Mouse (Mus musculus): ENCODE data around the gene Cnr1. TPM values are rescaled to one million over a fixed set of nuclear protein-coding genes. Genes with fewer than 3 reads are reported as not detected.

The Cnr1 gene
- polyA plus RNA-seq, 1 experiment from 2014 or later, result 7.8 TPM

GRCm38 (mm10) chr4:33901659-33902058 is 22.7 kb upstream of the Cnr1 start:
- no peak for ATAC-seq (replicated peaks; ENCODE audit: low FRiP score, low TSS enrichment, low read depth)
- H3K4me2 ChIP-seq (ENCODE audit: low read length), result no peak overlapping the region
- no peaks in the 10 kb centered on the region for H3K4me1 ChIP-seq (replicated peaks; ENCODE audit: control insufficient read depth, insufficient read depth, low read length)
- H3K9me3 ChIP-seq (ENCODE audit: control insufficient read depth, low read length), result no peaks in the 10 kb centered on the region
- no peaks in the 10 kb centered on the region for H3K36me3 ChIP-seq (ENCODE audit: control insufficient read depth, insufficient read depth, low read length)
- no peaks in the 10 kb centered on the region for H3K27me3 ChIP-seq (replicated peaks; ENCODE audit: control insufficient read depth, insufficient read depth, low read length)
- no peak for DNase-seq (ENCODE audit: low spot score)
- H3K27ac ChIP-seq (ENCODE audit: low read depth), result no peak overlapping the region
- WGBS, result 80% methylated on average over 3 of the region's 3 CpGs
- H3K4me3 ChIP-seq (ENCODE audit: low read depth, low read length), result no peak overlapping the region
- no peak overlapping the region for H3K9ac ChIP-seq (ENCODE audit: low read length)

- no peak overlapping the region for H3K27ac ChIP-seq (ENCODE audit: low read depth)
- no peaks in the 10 kb centered on the region for H3K9me3 ChIP-seq (ENCODE audit: control insufficient read depth, low read length)
- ATAC-seq (replicated peaks; ENCODE audit: low FRiP score, low TSS enrichment, low read depth) (no peak), DNase-seq (ENCODE audit: low spot score) (no peak)
- no peak overlapping the region for H3K4me3 ChIP-seq (ENCODE audit: low read depth, low read length)
- 84% methylated on average over 1 of the region's 1 CpGs for WGBS
- no peak overlapping the region for H3K9ac ChIP-seq (ENCODE audit: low read length)
- no peaks in the 10 kb centered on the region for H3K27me3 ChIP-seq (replicated peaks; ENCODE audit: control insufficient read depth, insufficient read depth, low read length)
- H3K4me1 ChIP-seq (replicated peaks; ENCODE audit: control insufficient read depth, insufficient read depth, low read length), result no peaks in the 10 kb centered on the region
- no peak overlapping the region for H3K4me2 ChIP-seq (ENCODE audit: low read length)
- no peaks in the 10 kb centered on the region for H3K36me3 ChIP-seq (ENCODE audit: control insufficient read depth, insufficient read depth, low read length)
Measured at GRCm38 (mm10) chr4:33903812-33904340, 20.5 kb upstream of the Cnr1 start.

GRCm38 (mm10) chr4:33904826-33905225 is 19.6 kb upstream of the Cnr1 start:
- Histone ChIP-seq H3K27me3 (replicated peaks; ENCODE audit: control insufficient read depth, insufficient read depth, low read length) (no peaks in the 10 kb centered on the region), H3K4me2 (ENCODE audit: low read length) (no peak overlapping the region), H3K4me1 (replicated peaks; ENCODE audit: control insufficient read depth, insufficient read depth, low read length) (no peaks in the 10 kb centered on the region), H3K27ac (ENCODE audit: low read depth) (no peak overlapping the region), H3K36me3 (ENCODE audit: control insufficient read depth, insufficient read depth, low read length) (no peaks in the 10 kb centered on the region), H3K4me3 (ENCODE audit: low read depth, low read length) (no peak overlapping the region), H3K9ac (ENCODE audit: low read length) (no peak overlapping the region), H3K9me3 (ENCODE audit: control insufficient read depth, low read length) (no peaks in the 10 kb centered on the region)
- no peak for ATAC-seq (replicated peaks; ENCODE audit: low FRiP score, low TSS enrichment, low read depth)
- DNase-seq (ENCODE audit: low spot score), result no peak
- WGBS, result 62% methylated on average over 4 of the region's 4 CpGs

GRCm38 (mm10) chr4:33908786-33909185 is 15.6 kb upstream of the Cnr1 start:
- H3K27ac ChIP-seq (ENCODE audit: low read depth), result no peak overlapping the region
- H3K36me3 ChIP-seq (ENCODE audit: control insufficient read depth, insufficient read depth, low read length), result no peaks in the 10 kb centered on the region
- ATAC-seq (replicated peaks; ENCODE audit: low FRiP score, low TSS enrichment, low read depth) (no peak), DNase-seq (ENCODE audit: low spot score) (peak; percentile 21)
- no peak overlapping the region for H3K4me2 ChIP-seq (ENCODE audit: low read length)
- H3K9me3 ChIP-seq (ENCODE audit: control insufficient read depth, low read length), result no peaks in the 10 kb centered on the region
- H3K4me1 ChIP-seq (replicated peaks; ENCODE audit: control insufficient read depth, insufficient read depth, low read length), result no peaks in the 10 kb centered on the region
- H3K27me3 ChIP-seq (replicated peaks; ENCODE audit: control insufficient read depth, insufficient read depth, low read length), result no peaks in the 10 kb centered on the region
- 59% methylated on average over 3 of the region's 3 CpGs for WGBS
- no peak overlapping the region for H3K9ac ChIP-seq (ENCODE audit: low read length)
- H3K4me3 ChIP-seq (ENCODE audit: low read depth, low read length), result no peak overlapping the region

GRCm38 (mm10) chr4:33915730-33916129 is 8.7 kb upstream of the Cnr1 start:
- Histone ChIP-seq H3K36me3 (ENCODE audit: control insufficient read depth, insufficient read depth, low read length) (no peaks in the 10 kb centered on the region), H3K4me1 (replicated peaks; ENCODE audit: control insufficient read depth, insufficient read depth, low read length) (no peaks in the 10 kb centered on the region), H3K9me3 (ENCODE audit: control insufficient read depth, low read length) (no peaks in the 10 kb centered on the region), H3K4me3 (ENCODE audit: low read depth, low read length) (no peak overlapping the region), H3K27me3 (replicated peaks; ENCODE audit: control insufficient read depth, insufficient read depth, low read length) (no peaks in the 10 kb centered on the region), H3K4me2 (ENCODE audit: low read length) (no peak overlapping the region), H3K27ac (ENCODE audit: low read depth) (no peak overlapping the region), H3K9ac (ENCODE audit: low read length) (no peak overlapping the region)
- 56% methylated on average over 5 of the region's 5 CpGs for WGBS
- no peak for ATAC-seq (replicated peaks; ENCODE audit: low FRiP score, low TSS enrichment, low read depth)
- DNase-seq (ENCODE audit: low spot score), result no peak

- DNase-seq (ENCODE audit: low spot score) (no peak), ATAC-seq (replicated peaks; ENCODE audit: low FRiP score, low TSS enrichment, low read depth) (no peak)
- Histone ChIP-seq H3K4me2 (ENCODE audit: low read length) (no peak overlapping the region), H3K4me1 (replicated peaks; ENCODE audit: control insufficient read depth, insufficient read depth, low read length) (peaks cover 4% of the 10 kb centered on the region; the same call in 1 of the 2 replicates), H3K27ac (ENCODE audit: low read depth) (no peak overlapping the region), H3K9ac (ENCODE audit: low read length) (no peak overlapping the region), H3K36me3 (ENCODE audit: control insufficient read depth, insufficient read depth, low read length) (no peaks in the 10 kb centered on the region), H3K27me3 (replicated peaks; ENCODE audit: control insufficient read depth, insufficient read depth, low read length) (peaks cover 18% of the 10 kb centered on the region), H3K4me3 (ENCODE audit: low read depth, low read length) (no peak overlapping the region), H3K9me3 (ENCODE audit: control insufficient read depth, low read length) (no peaks in the 10 kb centered on the region)
- WGBS, result 42% methylated on average over 5 of the region's 5 CpGs
Measured at GRCm38 (mm10) chr4:33920807-33921206, 3.6 kb upstream of the Cnr1 start.

- Histone ChIP-seq H3K9ac (ENCODE audit: low read length) (peak overlapping the region; percentile 67; the same call in 1 of the 2 replicates), H3K27ac (ENCODE audit: low read depth) (no peak overlapping the region), H3K4me1 (replicated peaks; ENCODE audit: control insufficient read depth, insufficient read depth, low read length) (peaks cover 4% of the 10 kb centered on the region; the same call in 1 of the 2 replicates), H3K9me3 (ENCODE audit: control insufficient read depth, low read length) (no peaks in the 10 kb centered on the region), H3K4me2 (ENCODE audit: low read length) (peak overlapping the region; percentile 94), H3K36me3 (ENCODE audit: control insufficient read depth, insufficient read depth, low read length) (no peaks in the 10 kb centered on the region), H3K4me3 (ENCODE audit: low read depth, low read length) (peak overlapping the region; percentile 60), H3K27me3 (replicated peaks; ENCODE audit: control insufficient read depth, insufficient read depth, low read length) (peaks cover 18% of the 10 kb centered on the region)
- 6% methylated on average over 19 of the region's 19 CpGs for WGBS
- no peak for ATAC-seq (replicated peaks; ENCODE audit: low FRiP score, low TSS enrichment, low read depth)
- peak; percentile 77 for DNase-seq (ENCODE audit: low spot score)
Measured at GRCm38 (mm10) chr4:33923151-33923760, 1.1 kb upstream of the Cnr1 start.

GRCm38 (mm10) chr4:33923761-33924233 is 596 bp upstream of the Cnr1 start:
- Histone ChIP-seq H3K4me1 (replicated peaks; ENCODE audit: control insufficient read depth, insufficient read depth, low read length) (peaks cover 4% of the 10 kb centered on the region; the same call in 1 of the 2 replicates), H3K27me3 (replicated peaks; ENCODE audit: control insufficient read depth, insufficient read depth, low read length) (peaks cover 18% of the 10 kb centered on the region), H3K9me3 (ENCODE audit: control insufficient read depth, low read length) (no peaks in the 10 kb centered on the region), H3K4me3 (ENCODE audit: low read depth, low read length) (peak overlapping the region; percentile 60), H3K4me2 (ENCODE audit: low read length) (peak overlapping the region; percentile 94), H3K27ac (ENCODE audit: low read depth) (peak overlapping the region; percentile 77), H3K36me3 (ENCODE audit: control insufficient read depth, insufficient read depth, low read length) (no peaks in the 10 kb centered on the region), H3K9ac (ENCODE audit: low read length) (peak overlapping the region; percentile 67)
- ATAC-seq (replicated peaks; ENCODE audit: low FRiP score, low TSS enrichment, low read depth), result no peak; the same call in 1 of the 2 replicates
- 1% methylated on average over 44 of the region's 55 CpGs for WGBS
- DNase-seq (ENCODE audit: low spot score), result no peak

- H3K9me3 ChIP-seq (ENCODE audit: control insufficient read depth, low read length), result no peaks in the 10 kb centered on the region
- DNase-seq (ENCODE audit: low spot score) (peak; percentile 90), ATAC-seq (replicated peaks; ENCODE audit: low FRiP score, low TSS enrichment, low read depth) (no peak; the same call in 1 of the 2 replicates)
- H3K27ac ChIP-seq (ENCODE audit: low read depth), result peak overlapping the region; percentile 77
- H3K27me3 ChIP-seq (replicated peaks; ENCODE audit: control insufficient read depth, insufficient read depth, low read length), result peaks cover 18% of the 10 kb centered on the region
- peak overlapping the region; percentile 60 for H3K4me3 ChIP-seq (ENCODE audit: low read depth, low read length)
- no peaks in the 10 kb centered on the region for H3K36me3 ChIP-seq (ENCODE audit: control insufficient read depth, insufficient read depth, low read length)
- H3K4me2 ChIP-seq (ENCODE audit: low read length), result peak overlapping the region; percentile 94
- H3K9ac ChIP-seq (ENCODE audit: low read length), result peak overlapping the region; percentile 67
- under 1% methylated on average over 16 of the region's 24 CpGs for WGBS
- H3K4me1 ChIP-seq (replicated peaks; ENCODE audit: control insufficient read depth, insufficient read depth, low read length), result peaks cover 4% of the 10 kb centered on the region; the same call in 1 of the 2 replicates
Measured at GRCm38 (mm10) chr4:33924889-33925245, 474 bp downstream of the Cnr1 start.
